Mouse (Mus musculus): ENCODE measurements around the gene Rnpep. TPM values are rescaled to one million over a fixed set of nuclear protein-coding genes. Genes with fewer than 3 reads are reported as not detected.

The Rnpep gene
- polyA plus RNA-seq, 1 experiment from 2014 or later, result 103 TPM

DNA sequence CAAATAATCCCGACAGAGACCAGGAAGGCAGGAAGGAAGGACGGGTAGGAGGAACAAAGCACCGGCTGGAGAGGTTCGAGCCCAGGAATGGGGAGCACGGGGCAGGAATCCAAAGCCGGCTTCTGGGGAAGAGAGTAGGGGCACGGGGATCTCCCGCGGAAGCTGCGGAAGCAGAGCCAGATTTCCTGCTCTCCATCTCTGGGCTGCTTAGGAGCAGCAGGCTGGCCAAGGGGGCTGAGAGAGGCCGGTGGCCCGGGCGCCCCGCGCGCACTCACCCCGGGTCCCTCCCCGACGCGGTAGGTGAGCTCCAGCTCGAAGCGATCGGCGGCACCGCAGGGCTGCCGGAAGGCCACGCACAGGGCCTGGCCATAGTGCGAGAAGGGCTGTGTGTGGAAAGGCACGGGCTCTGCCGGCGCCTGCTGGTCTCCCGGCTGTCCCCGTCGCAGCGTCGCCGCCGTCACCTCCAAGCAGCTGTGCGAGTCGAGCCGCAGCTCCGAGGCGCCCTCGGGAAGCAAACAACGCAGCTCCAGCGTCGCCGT is 528 bp downstream of the Rnpep start:
- H3K4me2 ChIP-seq, result peak overlapping the region; percentile 74
- H3K9ac ChIP-seq (replicated peaks), result peak overlapping the region; percentile 90
- peak; percentile 79 for ATAC-seq (ENCODE audit: insufficient number of reproducible peaks, insufficient read depth, low FRiP score, low TSS enrichment, low read depth)
- under 1% methylated on average over 48 of the region's 48 CpGs for WGBS
- no peaks in the 10 kb centered on the region for H3K27me3 ChIP-seq
- 0 out of 2 replicates have a peak, but pooled peaks cover 18% of the 10 kb centered on the region for H3K4me1 ChIP-seq (replicated peaks)
- H3K4me3 ChIP-seq (replicated peaks), result peak overlapping the region; percentile 81
- no peaks in the 10 kb centered on the region for H3K9me3 ChIP-seq
- peak overlapping the region; percentile 92 for H3K27ac ChIP-seq
- H3K36me3 ChIP-seq, result peaks cover 16% of the 10 kb centered on the region

DNA sequence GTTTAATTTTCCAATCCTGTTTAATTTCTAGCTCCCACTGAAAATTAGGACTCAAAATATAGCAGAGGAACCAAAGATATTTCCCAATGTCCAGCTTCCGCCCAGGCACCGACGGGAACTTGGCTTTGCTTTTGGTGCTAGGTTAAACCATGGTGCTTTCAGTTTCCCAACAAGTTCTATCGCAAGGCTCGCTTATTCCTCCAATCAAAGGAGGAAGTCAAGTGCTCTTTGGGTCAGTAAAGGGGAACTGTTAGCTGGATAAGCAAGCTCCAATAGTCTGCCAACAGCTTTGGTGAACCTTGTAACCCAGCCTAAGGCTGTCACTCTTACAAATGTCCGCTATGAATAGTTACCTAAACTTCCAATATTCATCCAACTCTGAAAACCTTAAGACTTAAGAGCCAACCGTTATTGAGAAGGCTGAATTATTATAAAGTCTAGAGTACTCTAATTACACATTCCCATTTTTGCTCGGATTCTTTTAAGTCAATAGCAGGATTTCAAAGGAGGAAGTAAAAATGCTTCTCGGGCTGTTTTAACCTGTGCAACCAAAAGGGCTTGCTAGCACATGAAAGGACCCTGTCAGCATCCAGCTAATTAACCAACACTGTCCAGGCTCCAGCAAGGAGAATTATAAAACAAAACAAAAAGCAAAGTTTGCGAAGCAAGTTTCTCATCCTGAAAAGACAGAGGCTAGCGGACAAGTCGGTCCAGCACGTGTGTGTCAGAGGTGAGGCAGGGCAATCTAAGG is 1.2 kb downstream of the Rnpep start:
- peak overlapping the region; percentile 74 for H3K4me2 ChIP-seq
- ATAC-seq (ENCODE audit: insufficient number of reproducible peaks, insufficient read depth, low FRiP score, low TSS enrichment, low read depth), result no peak
- H3K9me3 ChIP-seq, result no peaks in the 10 kb centered on the region
- no peaks in the 10 kb centered on the region for H3K27me3 ChIP-seq
- peak overlapping the region; percentile 90 for H3K9ac ChIP-seq (replicated peaks)
- peaks cover 22% of the 10 kb centered on the region for H3K36me3 ChIP-seq
- peak overlapping the region; percentile 81 for H3K4me3 ChIP-seq (replicated peaks)
- H3K4me1 ChIP-seq (replicated peaks), result 0 out of 2 replicates have a peak, but pooled peaks cover 18% of the 10 kb centered on the region
- H3K27ac ChIP-seq, result peak overlapping the region; percentile 92; the same call in 1 of the 2 replicates
- 40% methylated on average over 13 of the region's 13 CpGs for WGBS

DNA sequence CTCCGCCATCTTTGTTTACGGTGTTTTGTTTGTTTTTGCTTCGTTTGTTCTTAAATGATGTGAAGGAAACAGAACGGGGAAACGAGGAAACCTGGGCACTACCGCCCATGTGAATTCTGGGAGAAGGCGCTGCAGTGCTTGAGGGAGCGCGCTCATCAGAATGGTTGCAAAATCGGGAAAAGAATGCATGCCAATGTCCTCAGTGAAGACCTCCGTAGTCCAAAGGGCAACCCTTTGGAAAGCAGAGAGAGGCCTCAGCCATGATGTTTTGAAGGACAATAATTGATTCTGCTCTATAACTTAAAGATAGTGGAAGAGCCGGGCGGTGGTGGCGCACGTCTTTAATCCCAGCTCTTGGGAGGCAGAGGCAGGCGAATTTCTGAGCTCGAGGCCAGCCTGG is 2.0 kb downstream of the Rnpep start:
- H3K4me2 ChIP-seq, result no peak overlapping the region
- no peaks in the 10 kb centered on the region for H3K27me3 ChIP-seq
- ATAC-seq (ENCODE audit: insufficient number of reproducible peaks, insufficient read depth, low FRiP score, low TSS enrichment, low read depth), result no peak
- no peak overlapping the region for H3K9ac ChIP-seq (replicated peaks)
- H3K9me3 ChIP-seq, result no peaks in the 10 kb centered on the region
- 96% methylated on average over 17 of the region's 17 CpGs for WGBS
- H3K4me3 ChIP-seq (replicated peaks), result no peak overlapping the region
- no peak overlapping the region for H3K27ac ChIP-seq
- H3K36me3 ChIP-seq, result peaks cover 31% of the 10 kb centered on the region
- 0 out of 2 replicates have a peak, but pooled peaks cover 18% of the 10 kb centered on the region for H3K4me1 ChIP-seq (replicated peaks)

DNA sequence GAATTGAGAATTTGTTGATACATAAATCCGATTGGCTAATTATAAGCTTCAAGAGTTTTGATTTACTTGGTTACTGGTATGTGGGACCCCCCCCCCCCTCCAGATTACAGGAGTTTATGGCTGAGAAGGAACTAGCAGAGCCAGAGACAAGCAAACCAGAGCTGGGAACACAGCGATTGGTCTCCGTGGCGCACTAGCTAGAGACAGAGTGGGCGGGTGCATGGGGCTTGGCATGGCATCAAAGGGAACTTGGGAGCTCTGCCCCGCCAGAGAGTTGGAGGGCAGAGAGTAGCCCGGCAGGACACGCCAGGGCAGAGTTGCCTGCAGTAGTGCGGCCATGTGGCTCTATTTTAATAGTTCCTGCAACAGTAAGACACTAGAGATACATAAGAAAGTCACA is 3.2 kb downstream of the Rnpep start:
- ATAC-seq (ENCODE audit: insufficient number of reproducible peaks, insufficient read depth, low FRiP score, low TSS enrichment, low read depth), result no peak
- H3K9me3 ChIP-seq, result no peaks in the 10 kb centered on the region
- 85% methylated on average over 9 of the region's 9 CpGs for WGBS
- H3K4me1 ChIP-seq (replicated peaks), result 0 out of 2 replicates have a peak, but pooled peaks cover 18% of the 10 kb centered on the region
- no peak overlapping the region for H3K4me3 ChIP-seq (replicated peaks)
- no peaks in the 10 kb centered on the region for H3K27me3 ChIP-seq
- no peak overlapping the region for H3K9ac ChIP-seq (replicated peaks)
- H3K4me2 ChIP-seq, result no peak overlapping the region
- peaks cover 42% of the 10 kb centered on the region for H3K36me3 ChIP-seq
- no peak overlapping the region for H3K27ac ChIP-seq

DNA sequence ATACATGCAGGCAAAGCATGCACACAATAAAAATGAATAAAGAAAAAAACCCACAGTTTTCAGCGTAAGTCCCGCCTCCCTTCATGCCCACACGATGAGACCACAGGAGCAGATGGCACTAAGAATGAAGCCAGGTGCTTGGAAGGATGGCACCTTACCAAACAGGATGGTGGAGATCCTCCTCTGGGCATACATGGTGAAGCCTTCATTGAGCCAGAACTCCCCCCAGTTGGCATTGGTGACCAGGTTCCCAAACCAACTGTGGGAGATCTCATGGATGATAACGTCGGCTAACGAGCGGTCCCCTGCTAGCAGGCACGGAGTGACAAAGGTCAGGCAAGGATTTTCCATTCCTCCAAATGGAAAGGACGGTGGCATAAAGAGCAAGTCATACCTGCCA is 12.5 kb downstream of the Rnpep start:
- Histone ChIP-seq H3K9me3 (no peaks in the 10 kb centered on the region), H3K4me2 (no peak overlapping the region), H3K9ac (replicated peaks) (no peak overlapping the region), H3K27me3 (no peaks in the 10 kb centered on the region), H3K36me3 (peaks cover 84% of the 10 kb centered on the region), H3K4me3 (replicated peaks) (no peak overlapping the region), H3K27ac (no peak overlapping the region), H3K4me1 (replicated peaks) (no peaks in the 10 kb centered on the region)
- 84% methylated on average over 9 of the region's 9 CpGs for WGBS
- no peak for ATAC-seq (ENCODE audit: insufficient number of reproducible peaks, insufficient read depth, low FRiP score, low TSS enrichment, low read depth)

DNA sequence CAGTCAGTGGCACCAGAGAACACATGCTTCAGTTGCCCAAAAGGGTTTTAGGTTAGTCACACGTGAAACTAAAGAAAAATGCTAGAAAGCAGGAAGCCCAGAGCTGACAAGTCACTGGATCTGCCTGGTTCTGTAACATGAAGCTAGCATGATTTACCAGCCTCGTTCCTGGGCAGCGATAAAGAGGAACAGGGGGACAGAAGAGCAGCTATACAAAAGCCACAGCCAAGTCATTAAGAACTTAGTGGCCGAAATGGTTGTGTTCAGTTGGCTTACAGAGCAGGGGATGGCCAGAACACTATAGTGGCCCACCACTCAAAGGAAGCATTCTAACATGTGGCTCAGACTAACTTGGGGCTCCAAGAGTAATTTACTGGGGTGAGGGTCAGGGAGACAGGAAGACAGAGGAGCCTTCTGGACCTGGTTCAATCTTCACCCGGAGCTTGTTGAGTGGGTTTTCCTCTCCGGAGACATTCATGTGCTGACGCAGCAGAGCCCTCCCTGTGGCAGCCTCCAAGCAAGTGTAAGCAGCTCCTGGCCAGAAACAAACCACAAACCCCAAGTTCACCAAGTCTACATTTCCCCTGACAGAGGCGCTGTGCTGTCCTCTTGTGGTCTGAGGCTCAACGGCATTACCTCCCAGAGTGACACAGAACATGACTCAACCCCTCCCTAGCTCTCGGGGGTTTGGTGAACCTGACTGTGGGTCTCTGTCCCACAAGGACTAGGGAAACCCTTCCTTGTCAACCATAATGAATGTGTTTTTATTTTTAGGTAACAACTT is 16.0 kb downstream of the Rnpep start:
- Histone ChIP-seq H3K27ac (no peak overlapping the region), H3K9me3 (no peaks in the 10 kb centered on the region), H3K36me3 (peaks cover 95% of the 10 kb centered on the region), H3K9ac (replicated peaks) (no peak overlapping the region), H3K27me3 (no peaks in the 10 kb centered on the region), H3K4me1 (replicated peaks) (no peaks in the 10 kb centered on the region), H3K4me3 (replicated peaks) (no peak overlapping the region), H3K4me2 (no peak overlapping the region)
- no peak for ATAC-seq (ENCODE audit: insufficient number of reproducible peaks, insufficient read depth, low FRiP score, low TSS enrichment, low read depth)
- 87% methylated on average over 10 of the region's 10 CpGs for WGBS

DNA sequence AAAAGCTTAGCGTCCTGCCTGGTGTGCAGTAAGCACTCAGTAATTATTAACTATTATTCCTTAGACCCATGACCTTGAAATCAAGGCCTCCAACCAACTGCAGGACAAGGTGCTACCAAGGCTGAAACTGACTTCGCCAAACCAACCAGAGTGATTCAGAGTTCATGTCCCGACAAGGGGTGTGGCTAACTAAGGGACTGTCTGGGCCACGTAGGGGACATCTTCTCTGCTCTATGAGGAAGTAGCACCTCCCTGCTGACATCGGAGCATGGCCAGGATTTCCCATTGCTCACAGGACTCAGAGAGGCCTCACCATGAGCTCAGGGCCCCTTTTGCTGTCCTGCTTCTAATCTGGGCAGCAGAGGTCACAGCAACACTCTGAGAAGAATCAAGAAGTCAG is 18.1 kb downstream of the Rnpep start:
- Histone ChIP-seq H3K4me1 (replicated peaks) (no peaks in the 10 kb centered on the region), H3K36me3 (peaks cover 91% of the 10 kb centered on the region), H3K27me3 (no peaks in the 10 kb centered on the region), H3K4me2 (no peak overlapping the region), H3K9ac (replicated peaks) (no peak overlapping the region), H3K4me3 (replicated peaks) (no peak overlapping the region), H3K27ac (no peak overlapping the region), H3K9me3 (no peaks in the 10 kb centered on the region)
- WGBS, result 88% methylated on average over 5 of the region's 5 CpGs
- no peak for ATAC-seq (ENCODE audit: insufficient number of reproducible peaks, insufficient read depth, low FRiP score, low TSS enrichment, low read depth)

DNA sequence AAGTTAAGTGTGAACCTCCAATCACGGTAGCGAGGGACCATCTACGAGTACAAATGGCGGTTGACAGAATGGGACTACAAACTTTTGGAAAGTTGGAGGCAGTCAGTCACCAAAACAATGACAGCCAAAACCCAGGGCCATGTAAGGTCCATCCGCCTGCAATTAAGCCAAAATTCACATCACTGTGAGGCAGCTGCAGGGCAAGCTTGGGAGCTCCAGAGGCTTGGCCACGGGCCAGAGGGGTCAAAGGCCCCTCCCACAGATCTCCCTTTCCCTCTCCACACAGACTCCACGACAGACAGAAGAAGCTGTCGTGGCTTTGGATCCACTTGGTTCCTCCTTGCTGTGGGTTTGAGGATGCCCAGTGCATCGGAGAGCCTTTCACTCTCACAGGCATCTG is 20.6 kb downstream of the Rnpep start:
- 86% methylated on average over 9 of the region's 9 CpGs for WGBS
- Histone ChIP-seq H3K9ac (replicated peaks) (no peak overlapping the region), H3K27me3 (no peaks in the 10 kb centered on the region), H3K4me2 (no peak overlapping the region), H3K9me3 (no peaks in the 10 kb centered on the region), H3K27ac (no peak overlapping the region), H3K4me3 (replicated peaks) (no peak overlapping the region), H3K4me1 (replicated peaks) (peaks cover 7% of the 10 kb centered on the region), H3K36me3 (peaks cover 70% of the 10 kb centered on the region)
- ATAC-seq (ENCODE audit: insufficient number of reproducible peaks, insufficient read depth, low FRiP score, low TSS enrichment, low read depth), result no peak

DNA sequence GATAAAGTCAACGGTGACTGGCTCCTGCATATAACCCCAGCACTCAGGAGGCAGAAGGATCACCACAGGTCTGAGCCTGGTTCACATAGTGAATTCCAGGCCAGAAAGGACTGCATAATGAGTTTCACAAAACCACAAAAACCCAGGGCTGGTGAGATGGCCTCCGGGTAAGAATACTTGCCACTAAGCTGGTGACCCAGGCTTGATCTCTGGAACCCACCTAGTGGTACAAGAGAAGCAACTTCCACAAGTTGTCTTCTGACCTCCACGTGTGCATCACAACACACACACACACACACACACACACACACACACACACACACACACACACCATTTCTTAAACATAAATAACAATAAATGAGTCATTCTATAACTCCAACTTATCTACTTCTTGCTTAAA is 21.6 kb downstream of the Rnpep start:
- no peak overlapping the region for H3K9ac ChIP-seq (replicated peaks)
- no peaks in the 10 kb centered on the region for H3K9me3 ChIP-seq
- no peak overlapping the region for H3K4me2 ChIP-seq
- ATAC-seq (ENCODE audit: insufficient number of reproducible peaks, insufficient read depth, low FRiP score, low TSS enrichment, low read depth), result no peak
- no peak overlapping the region for H3K27ac ChIP-seq
- no peak overlapping the region for H3K4me3 ChIP-seq (replicated peaks)
- peaks cover 16% of the 10 kb centered on the region for H3K4me1 ChIP-seq (replicated peaks)
- H3K36me3 ChIP-seq, result peaks cover 60% of the 10 kb centered on the region
- WGBS, result 92% methylated on average over 3 of the region's 3 CpGs
- no peaks in the 10 kb centered on the region for H3K27me3 ChIP-seq

DNA sequence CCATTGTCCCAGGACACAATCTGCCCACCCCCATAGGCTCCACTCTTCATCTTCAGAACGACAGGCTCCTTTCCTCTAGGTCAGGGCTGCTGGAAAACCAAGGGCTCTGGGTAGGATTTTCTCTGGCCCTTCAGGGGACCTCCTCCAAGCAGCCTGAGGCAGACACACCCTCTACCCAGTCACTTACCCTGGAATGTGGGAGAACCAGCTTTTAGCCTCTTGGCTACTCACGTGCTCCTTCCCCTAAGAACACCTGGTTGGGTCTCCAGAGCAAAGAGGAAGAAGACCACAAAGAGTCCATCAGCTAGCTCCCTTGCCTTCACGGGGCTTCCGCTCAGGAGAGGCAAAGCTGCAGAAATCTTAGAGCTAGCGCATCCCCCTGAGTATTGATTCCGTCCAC is 23.0 kb downstream of the Rnpep start:
- H3K4me2 ChIP-seq, result no peak overlapping the region
- H3K4me1 ChIP-seq (replicated peaks), result peaks cover 18% of the 10 kb centered on the region
- H3K36me3 ChIP-seq, result peaks cover 46% of the 10 kb centered on the region
- H3K27me3 ChIP-seq, result no peaks in the 10 kb centered on the region
- ATAC-seq (ENCODE audit: insufficient number of reproducible peaks, insufficient read depth, low FRiP score, low TSS enrichment, low read depth), result no peak
- no peaks in the 10 kb centered on the region for H3K9me3 ChIP-seq
- no peak overlapping the region for H3K4me3 ChIP-seq (replicated peaks)
- peak overlapping the region; percentile 62; the same call in 1 of the 2 replicates for H3K27ac ChIP-seq
- H3K9ac ChIP-seq (replicated peaks), result no peak overlapping the region
- WGBS, result 60% methylated on average over 6 of the region's 6 CpGs

DNA sequence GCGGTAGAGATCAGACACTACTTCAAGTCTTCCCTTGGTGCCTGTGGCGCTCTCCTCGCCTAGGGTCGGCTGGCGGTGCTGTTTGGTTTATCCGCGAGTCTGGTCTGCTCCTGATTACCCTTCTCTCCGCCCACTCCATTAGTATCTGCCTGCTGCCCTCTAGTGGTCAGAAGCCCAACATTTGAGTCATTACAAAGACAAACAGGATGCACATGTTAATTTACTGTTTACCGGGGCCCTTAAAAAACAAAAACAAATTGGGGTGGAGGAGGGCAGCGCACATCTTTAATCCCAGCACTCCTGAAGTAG is 24.8 kb downstream of the Rnpep start:
- Histone ChIP-seq H3K4me3 (replicated peaks) (peak overlapping the region; percentile 34), H3K36me3 (peaks cover 28% of the 10 kb centered on the region), H3K4me2 (peak overlapping the region; percentile 67), H3K4me1 (replicated peaks) (peaks cover 26% of the 10 kb centered on the region), H3K27me3 (no peaks in the 10 kb centered on the region), H3K9me3 (no peaks in the 10 kb centered on the region), H3K27ac (peak overlapping the region; percentile 86), H3K9ac (replicated peaks) (no peak overlapping the region; the same call in 1 of the 2 replicates)
- WGBS, result 2% methylated on average over 10 of the region's 10 CpGs
- ATAC-seq (ENCODE audit: insufficient number of reproducible peaks, insufficient read depth, low FRiP score, low TSS enrichment, low read depth), result peak; percentile 65; the same call in 1 of the 2 replicates

All from limb, embryonic 12.5 days (tissue).